Mouse (Mus musculus) bone marrow macrophage, adult 2 months (primary cell): ENCODE measurements around the gene Lzts2. TPM values are rescaled to one million over a fixed set of nuclear protein-coding genes. Genes with fewer than 3 reads are reported as not detected.

Experiments
- H3K27ac ChIP-seq: 2 replicates; pipeline ENCODE4 v1.5.1; 2012; ENCODE audit warnings: low read depth, low read length; ENCODE audit not compliant: insufficient read depth
- H3K4me1 ChIP-seq: 2 replicates; pipeline ENCODE4 v1.6.1; 2012; ENCODE audit warnings: low read length; ENCODE audit not compliant: control insufficient read depth, insufficient read depth
- H3K4me3 ChIP-seq: 2 replicates; pipeline ENCODE4 v1.5.1; 2012; ENCODE audit warnings: mild to moderate bottlenecking, low read length, moderate library complexity; ENCODE audit not compliant: insufficient read depth
- CTCF ChIP-seq: IDR thresholded peaks from 2 replicates; pipeline ENCODE4 v1.5.1; 2012; ENCODE audit warnings: low read depth, mild to moderate bottlenecking, low read length, moderate library complexity
- POLR2A ChIP-seq: IDR thresholded peaks from 2 replicates; pipeline ENCODE4 v1.6.1; 2012; ENCODE audit warnings: mild to moderate bottlenecking, low read depth, low read length, borderline replicate concordance
- polyA plus RNA-seq: library from polyadenylated mRNA; stranded (reverse); fragments of >200 nt; gene quantifications from 2 replicates; pipeline ENCODE4 v1.2.4, GENCODE M21; 2012; ENCODE audit not compliant: missing spikeins, insufficient read depth, insufficient read length

Gene Lzts2
- polyA plus RNA-seq, 1 experiment = 3.0 TPM

DNA sequence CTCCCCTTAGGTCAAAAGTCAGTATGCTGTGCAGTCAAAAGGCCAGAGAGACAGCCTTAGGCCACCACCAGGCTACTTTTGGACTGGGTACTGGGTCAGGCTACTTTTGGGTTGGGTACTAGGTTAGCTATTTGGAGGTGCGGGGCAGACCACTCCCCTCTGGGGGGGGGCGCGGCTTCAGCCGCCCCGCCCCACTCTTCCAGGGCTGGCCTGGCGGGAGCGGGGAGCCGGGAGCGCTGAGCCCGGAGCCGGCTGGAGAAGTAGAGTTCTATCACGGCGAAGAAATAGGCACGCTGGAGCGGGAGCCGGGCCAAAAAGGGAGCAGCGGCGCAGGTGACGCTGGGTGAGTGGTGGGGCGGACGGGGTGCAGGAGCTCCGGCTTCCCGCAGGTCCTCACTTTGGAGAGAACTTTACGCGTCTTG, 778 bp downstream of the Lzts2 start:
- Histone ChIP-seq H3K4me3 (peak overlapping the region; percentile 66), H3K27ac (no peak overlapping the region), H3K4me1 (peaks cover 12% of the 10 kb centered on the region)
- TF ChIP-seq CTCF (no peak), POLR2A (no peak)

- H3K4me1 ChIP-seq = peaks cover 12% of the 10 kb centered on the region
- no peak overlapping the region for H3K27ac ChIP-seq
Observed at GRCm38 (mm10) chr19:45015518-45016281, 1.5 kb downstream of the Lzts2 start.

DNA sequence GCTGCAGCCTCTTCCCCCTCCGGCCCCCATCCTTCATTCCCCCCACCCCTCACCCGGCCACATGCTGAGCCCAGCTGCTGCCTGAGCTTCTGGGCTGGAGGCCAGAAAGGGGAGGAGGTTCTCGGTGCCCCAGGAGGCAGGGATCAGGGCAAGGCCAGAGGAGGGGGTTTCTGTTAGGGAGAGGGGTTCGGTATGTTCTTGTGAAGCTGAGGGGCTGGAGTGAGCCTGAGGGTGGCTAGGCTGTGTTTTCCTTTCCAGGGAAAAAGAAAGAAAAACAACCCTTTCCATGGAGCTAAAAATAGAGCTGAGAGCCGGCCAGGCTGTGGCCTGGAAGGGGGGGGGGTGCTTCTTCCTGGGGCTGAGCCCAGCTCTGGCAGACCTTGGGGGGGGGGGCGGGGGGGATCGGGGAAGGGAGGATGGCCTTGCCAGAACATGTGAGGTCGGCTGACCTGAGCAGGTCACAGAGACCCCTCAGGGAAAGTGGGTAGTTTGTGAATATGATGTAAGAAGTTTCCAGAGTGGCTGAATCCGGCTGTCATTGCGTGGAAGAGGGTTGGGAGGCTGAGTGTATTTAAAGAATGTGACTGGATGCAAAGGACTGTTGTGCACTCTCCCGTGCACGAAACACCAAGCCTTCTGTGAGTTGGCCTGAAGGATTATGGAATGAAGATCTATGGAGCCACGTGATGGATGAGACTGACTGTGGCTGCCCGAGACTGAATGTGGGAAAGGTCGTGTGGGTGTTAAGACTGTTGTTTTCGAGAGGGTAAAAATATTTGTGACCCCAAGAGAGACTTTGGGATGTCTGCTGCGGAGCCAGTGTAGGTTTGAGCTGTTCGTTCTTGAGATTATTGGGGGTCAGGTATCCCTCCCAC, 2.4 kb downstream of the Lzts2 start:
- Histone ChIP-seq H3K4me3 (peak overlapping the region; percentile 71), H3K4me1 (peaks cover 12% of the 10 kb centered on the region), H3K27ac (peak overlapping the region; percentile 65)
- no peak for TF ChIP-seq CTCF
- TF ChIP-seq POLR2A = no peak

More at GRCm38 (mm10) chr19:45015518-45016281, 1.5 kb downstream of the Lzts2 start:
- H3K4me3 ChIP-seq = peak overlapping the region; percentile 66
- TF ChIP-seq POLR2A = no peak
- TF ChIP-seq CTCF = no peak

DNA sequence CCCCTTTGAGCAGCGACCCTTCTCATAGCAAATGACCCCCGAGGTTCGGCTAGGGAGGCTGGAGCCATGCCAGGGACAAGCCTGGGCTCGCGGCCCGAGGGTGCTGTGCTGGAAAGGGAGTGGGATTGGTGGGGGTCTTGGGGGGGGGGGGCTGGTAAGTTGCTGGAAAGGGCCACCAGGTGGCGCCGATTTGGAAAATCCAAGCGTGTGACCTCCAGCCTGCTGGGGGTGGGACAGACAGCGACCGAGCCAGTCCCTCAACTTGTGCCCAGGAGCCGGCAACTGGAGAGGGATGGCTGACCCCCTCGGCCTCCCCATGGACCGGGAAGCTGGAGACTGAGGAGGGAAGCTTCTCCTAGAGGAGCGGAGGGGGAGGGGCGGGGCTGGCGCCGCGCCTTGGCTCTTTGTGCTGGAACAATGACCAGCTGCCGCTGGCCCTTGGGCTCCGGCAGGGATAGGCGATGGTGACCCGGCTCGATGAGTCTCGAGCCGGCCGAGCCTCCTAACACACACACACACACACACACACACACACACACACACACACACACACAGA, 3.1 kb downstream of the Lzts2 start:
- peaks cover 12% of the 10 kb centered on the region for H3K4me1 ChIP-seq
- peak overlapping the region; percentile 71 for H3K4me3 ChIP-seq
- H3K27ac ChIP-seq = peak overlapping the region; percentile 65
- TF ChIP-seq CTCF (peak; percentile 83), POLR2A (no peak)

DNA sequence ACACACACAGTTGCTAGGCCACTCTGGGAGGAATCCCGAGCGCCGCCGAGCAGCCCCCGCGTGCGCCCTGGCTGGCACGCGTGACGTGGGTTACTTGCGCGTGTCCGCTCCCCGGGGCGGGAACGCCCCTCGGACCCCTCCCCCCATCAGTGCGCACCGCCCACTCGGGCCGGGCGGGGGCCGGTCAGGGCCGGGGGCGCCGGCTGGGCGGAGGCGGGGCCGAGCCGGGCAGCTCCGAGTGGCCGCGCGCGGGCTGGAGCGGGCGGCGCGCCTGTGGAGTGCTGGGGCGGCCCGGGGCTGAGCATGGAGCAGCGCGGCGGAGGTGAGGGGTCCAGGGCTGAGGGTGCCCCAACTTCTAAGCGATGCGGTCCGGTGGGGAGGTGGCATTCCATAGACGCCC, 3.7 kb downstream of the Lzts2 start:
- Histone ChIP-seq H3K4me3 (peak overlapping the region; percentile 71), H3K4me1 (peaks cover 12% of the 10 kb centered on the region), H3K27ac (no peak overlapping the region)
- TF ChIP-seq POLR2A (no peak), CTCF (no peak)

DNA sequence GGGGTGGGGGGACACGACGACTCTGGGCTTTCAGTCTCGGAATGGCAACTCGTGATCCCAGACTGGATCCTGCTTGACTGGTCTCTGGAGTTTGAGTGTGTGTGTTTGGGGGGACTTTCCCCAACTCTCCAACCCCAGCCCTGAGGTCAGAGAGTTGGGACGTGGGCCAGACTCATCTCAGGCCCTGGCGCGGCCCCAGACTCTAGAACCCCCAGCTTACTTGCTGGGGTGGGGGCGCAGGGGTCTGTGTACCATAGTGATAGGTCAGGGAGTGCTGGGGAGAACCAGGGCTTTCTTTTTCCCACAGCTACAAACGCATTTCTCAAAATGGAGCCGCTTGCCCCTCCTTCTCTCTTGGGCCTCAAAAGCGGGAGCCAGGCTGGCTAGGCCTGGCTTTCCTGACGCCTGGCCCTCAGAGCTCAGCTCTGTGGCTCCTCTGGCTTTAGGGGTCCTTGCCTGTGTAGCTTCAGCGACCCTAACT, 4.2 kb downstream of the Lzts2 start:
- no peak for TF ChIP-seq CTCF
- TF ChIP-seq POLR2A = no peak
- Histone ChIP-seq H3K4me3 (peak overlapping the region; percentile 71), H3K27ac (no peak overlapping the region), H3K4me1 (peaks cover 12% of the 10 kb centered on the region)

- Histone ChIP-seq H3K27ac (no peak overlapping the region), H3K4me1 (no peaks in the 10 kb centered on the region), H3K4me3 (no peak overlapping the region)
- TF ChIP-seq CTCF = no peak
Observed at GRCm38 (mm10) chr19:45020348-45020747, 6.1 kb downstream of the Lzts2 start.

- H3K27ac ChIP-seq = no peak overlapping the region
- TF ChIP-seq POLR2A (no peak), CTCF (no peak)
- no peak overlapping the region for H3K4me3 ChIP-seq
- H3K4me1 ChIP-seq = no peaks in the 10 kb centered on the region
Observed at GRCm38 (mm10) chr19:45021362-45021761, 7.1 kb downstream of the Lzts2 start.

GRCm38 (mm10) chr19:45023993-45024392, 9.8 kb downstream of the Lzts2 start:
- Histone ChIP-seq H3K4me3 (no peak overlapping the region), H3K4me1 (no peaks in the 10 kb centered on the region), H3K27ac (no peak overlapping the region)
- no peak for TF ChIP-seq CTCF
- no peak for TF ChIP-seq POLR2A
